Mouse (Mus musculus) heart, postnatal 0 days (tissue): ENCODE measurements around the gene Opa1. TPM values are rescaled to one million over a fixed set of nuclear protein-coding genes. Genes with fewer than 3 reads are reported as not detected.

Experiments used
- ATAC-seq: fragments of 200-750 bp; cut with Nextera tagmentation; 2 replicates; pipeline ENCODE4 v1.8.0; 2017; ENCODE audit warnings: low read depth, moderate number of reproducible peaks, moderate library complexity; ENCODE audit not compliant: insufficient read depth
- DNase-seq: peaks from one replicate; pipeline ENCODE4 v3.0.0-alpha.2; 2016; ENCODE audit warnings: low spot score
- H3K27ac ChIP-seq: fragments of 300-500 bp; sonication (generic); 2 replicates; pipeline ENCODE4 v1.5.1; 2014; ENCODE audit warnings: low read depth, mild to moderate bottlenecking
- H3K27me3 ChIP-seq: fragments of 300-500 bp; sonication (generic); 2 replicates; pipeline ENCODE4 v1.6.1; 2014; ENCODE audit warnings: low read length, mixed read lengths; ENCODE audit not compliant: control insufficient read depth, insufficient read depth
- H3K36me3 ChIP-seq: fragments of 300-500 bp; sonication (generic); replicated peaks from 2 replicates; pipeline ENCODE4 v1.6.1; 2014; ENCODE audit warnings: low read length, mixed read lengths; ENCODE audit not compliant: control insufficient read depth, insufficient read depth
- H3K4me1 ChIP-seq: fragments of 300-500 bp; sonication (generic); 2 replicates; pipeline ENCODE4 v1.6.1; 2014; ENCODE audit warnings: antibody characterized with exemption; ENCODE audit not compliant: control insufficient read depth, insufficient read depth
- H3K4me2 ChIP-seq: fragments of 300-500 bp; sonication (generic); 2 replicates; pipeline ENCODE4 v1.6.1; 2014; ENCODE audit warnings: low read depth, mild to moderate bottlenecking, low read length, moderate library complexity
- H3K4me3 ChIP-seq: fragments of 300-500 bp; sonication (generic); 2 replicates; pipeline ENCODE4 v1.5.1; 2014; ENCODE audit warnings: low read depth, low read length
- H3K9ac ChIP-seq: fragments of 300-500 bp; sonication (generic); replicated peaks from 2 replicates; pipeline ENCODE4 v1.6.1; 2014; ENCODE audit warnings: low read depth, low read length, mixed read lengths
- H3K9me3 ChIP-seq: fragments of 300-500 bp; sonication (generic); replicated peaks from 2 replicates; pipeline ENCODE4 v1.6.1; 2016; ENCODE audit warnings: low read length; ENCODE audit not compliant: control insufficient read depth
- CTCF ChIP-seq: IDR thresholded peaks from 2 replicates; pipeline ENCODE4 v1.5.1; 2016; ENCODE audit warnings: antibody characterized with exemption, control low read depth, low read depth
- EP300 ChIP-seq: IDR thresholded peaks from 2 replicates; pipeline ENCODE4 v1.6.1; 2016; ENCODE audit warnings: antibody characterized with exemption, low read depth
- WGBS: fragments of 180-500 bp; shearing (Covaris S2); extraction: QIAGEN DNeasy Blood & Tissue Kit; methylation state at CpG from one replicate; pipeline ENCODE4 v1.1.7; 2014; 5-methylcytosine and 5-hydroxymethylcytosine counted together
- polyA plus RNA-seq: library from polyadenylated mRNA; unstranded; fragments of >200 nt; fragmentation: Nextera tagmentation; extraction: Ambion mirVana; gene quantifications from 2 replicates; pipeline ENCODE4 v1.2.1, GENCODE M21; 2015
- total RNA-seq: library from RNA; depleted of rRNA; stranded (reverse); fragments of >200 nt; gene quantifications from 2 replicates; pipeline ENCODE4 v1.2.3, GENCODE M21; 2014; ENCODE audit warnings: low replicate concordance

Opa1 gene
- total and polyA plus RNA-seq, 2 experiments from 2014 or later = 48.4 to 69.2 TPM

DNA sequence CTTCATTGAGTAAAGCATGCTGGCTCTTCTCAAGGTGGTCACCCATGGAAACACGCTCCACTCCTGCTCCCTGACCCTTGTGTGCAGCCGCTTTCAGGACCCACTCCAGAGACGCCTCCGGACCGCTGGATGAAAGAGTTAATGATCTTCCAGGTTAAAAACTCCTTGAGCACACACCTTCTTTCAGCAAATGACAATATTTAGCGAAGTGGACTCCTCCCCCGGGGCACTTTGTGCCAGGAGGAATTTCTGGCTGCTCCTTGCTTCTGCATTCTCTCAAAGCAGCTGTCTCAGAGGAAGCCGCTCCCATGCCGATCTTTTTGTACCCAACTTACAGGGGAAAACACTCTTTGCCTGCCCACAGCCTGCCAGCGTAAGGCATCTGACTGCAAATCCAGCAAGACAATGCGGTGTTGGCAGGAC lies 37.9 kb upstream of the Opa1 start:
- no peak for DNase-seq
- Histone ChIP-seq H3K4me3 (no peak overlapping the region), H3K36me3 (no peaks in the 10 kb centered on the region), H3K9ac (no peak overlapping the region), H3K27me3 (no peaks in the 10 kb centered on the region), H3K4me1 (no peaks in the 10 kb centered on the region), H3K27ac (no peak overlapping the region), H3K4me2 (no peak overlapping the region), H3K9me3 (no peaks in the 10 kb centered on the region)
- WGBS = 62% methylated on average over 11 of the region's 11 CpGs
- ATAC-seq = no peak
- TF ChIP-seq EP300 = no peak
- no peak for TF ChIP-seq CTCF

- no peak within 1 kb of the TSS for H3K4me3 ChIP-seq
- no peak within 1 kb of the TSS for H3K9ac ChIP-seq
- H3K4me1 ChIP-seq = no peaks in the 10 kb centered on the region
- TF ChIP-seq EP300 (no peak), CTCF (no peak)
- no peaks in the 10 kb centered on the region for H3K27me3 ChIP-seq
- H3K36me3 ChIP-seq = no peaks in the 10 kb centered on the region
- no peak within 1 kb of the TSS for H3K4me2 ChIP-seq
- no peak within 1 kb of the TSS for H3K27ac ChIP-seq
- ATAC-seq (no peak), DNase-seq (no peak)
- no peaks in the 10 kb centered on the region for H3K9me3 ChIP-seq
- 72% methylated on average over 11 of the region's 11 CpGs for WGBS
These were observed 34.3 kb upstream of the Opa1 start, which contains the start of gene Atp13a4 for GRCm38 (mm10) chr16:29544829-29545228. Gene Atp13a4 (minus strand): TSS chr16:29544864.

DNA sequence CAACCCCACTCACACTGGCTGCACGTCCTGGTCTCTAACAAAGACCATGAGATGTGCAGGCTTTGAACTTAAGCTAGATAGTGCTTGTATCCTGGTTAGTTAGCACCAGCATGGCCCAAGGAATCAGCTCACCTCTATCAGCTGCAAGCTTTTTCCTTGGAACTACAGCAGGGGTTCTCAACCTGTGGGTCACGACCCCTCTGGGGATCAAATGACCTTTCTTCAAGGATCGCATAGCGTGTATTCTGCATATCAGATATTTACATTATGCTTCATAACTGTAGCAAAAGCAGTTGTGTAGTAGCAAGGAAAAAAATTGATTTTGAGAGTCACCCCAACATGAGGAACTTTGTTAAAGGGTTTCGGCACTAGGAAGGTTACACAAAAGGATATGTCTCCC lies 19.5 kb upstream of the Opa1 start:
- TF ChIP-seq EP300 = no peak
- TF ChIP-seq CTCF = no peak
- no peak for ATAC-seq
- no peak overlapping the region for H3K4me3 ChIP-seq
- no peaks in the 10 kb centered on the region for H3K4me1 ChIP-seq
- DNase-seq = no peak
- 80% methylated on average over 5 of the region's 5 CpGs for WGBS
- H3K9me3 ChIP-seq = no peaks in the 10 kb centered on the region
- H3K9ac ChIP-seq = no peak overlapping the region
- H3K27ac ChIP-seq = no peak overlapping the region
- no peaks in the 10 kb centered on the region for H3K27me3 ChIP-seq
- H3K36me3 ChIP-seq = no peaks in the 10 kb centered on the region
- no peak overlapping the region for H3K4me2 ChIP-seq

DNA sequence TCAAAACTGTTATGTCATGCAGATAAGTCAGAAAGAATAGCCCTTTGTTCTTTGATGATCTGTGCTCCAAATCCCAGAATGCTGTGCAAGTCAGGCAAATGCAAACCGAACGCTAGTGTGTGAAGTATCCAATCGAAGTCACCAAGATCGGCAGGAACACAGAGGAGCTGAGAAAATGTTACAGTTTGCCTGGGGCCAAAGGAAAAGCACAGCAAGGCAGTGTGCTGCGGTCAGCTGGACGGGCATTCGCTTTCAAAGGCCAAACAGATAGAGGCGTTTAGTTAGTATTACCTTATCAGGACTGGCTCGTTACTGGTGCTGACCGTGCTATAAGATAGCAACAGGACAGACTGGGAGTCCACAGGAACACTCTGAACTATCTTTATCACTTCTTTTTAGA lies 18.7 kb upstream of the Opa1 start:
- DNase-seq (no peak), ATAC-seq (no peak)
- no peak overlapping the region for H3K9ac ChIP-seq
- H3K36me3 ChIP-seq = no peaks in the 10 kb centered on the region
- H3K27me3 ChIP-seq = no peaks in the 10 kb centered on the region
- H3K9me3 ChIP-seq = no peaks in the 10 kb centered on the region
- WGBS = 14% methylated on average over 10 of the region's 10 CpGs
- H3K27ac ChIP-seq = no peak overlapping the region
- no peaks in the 10 kb centered on the region for H3K4me1 ChIP-seq
- H3K4me2 ChIP-seq = peak overlapping the region; percentile 67
- TF ChIP-seq EP300 (no peak), CTCF (no peak)
- H3K4me3 ChIP-seq = peak overlapping the region; percentile 30

GRCm38 (mm10) chr16:29560869-29561268 lies 18.3 kb upstream of the Opa1 start:
- 3% methylated on average over 7 of the region's 7 CpGs for whole genome bisulfite sequencing

GRCm38 (mm10) chr16:29574013-29574412 lies 5.1 kb upstream of the Opa1 start:
- Histone ChIP-seq H3K27ac (no peak overlapping the region), H3K27me3 (no peaks in the 10 kb centered on the region), H3K4me2 (no peak overlapping the region), H3K4me3 (no peak overlapping the region), H3K4me1 (no peaks in the 10 kb centered on the region), H3K9ac (no peak overlapping the region), H3K9me3 (no peaks in the 10 kb centered on the region), H3K36me3 (no peaks in the 10 kb centered on the region)
- 45% methylated on average over 4 of the region's 4 CpGs for WGBS
- TF ChIP-seq EP300 = no peak
- TF ChIP-seq CTCF = no peak
- DNase-seq (no peak), ATAC-seq (no peak)

More at GRCm38 (mm10) chr16:29560869-29561268, 18.3 kb upstream of the Opa1 start:
- Histone ChIP-seq H3K4me2 (peak overlapping the region; percentile 67), H3K4me1 (no peaks in the 10 kb centered on the region), H3K4me3 (peak overlapping the region; percentile 30), H3K27ac (no peak overlapping the region), H3K27me3 (no peaks in the 10 kb centered on the region), H3K9ac (no peak overlapping the region), H3K36me3 (no peaks in the 10 kb centered on the region), H3K9me3 (no peaks in the 10 kb centered on the region)
- DNase-seq (peak; percentile 62), ATAC-seq (no peak)
- no peak for TF ChIP-seq EP300
- TF ChIP-seq CTCF = peak; percentile 60
